Mouse (Mus musculus) liver, adult (tissue): Measurements from ENCODE around the gene Atp6v0b.

Source experiments
- GATA4 ChIP-seq: IDR thresholded peaks from 2 replicates; pipeline ENCODE4 v1.6.1; 2014; ENCODE audit warnings: mild to moderate bottlenecking, low read length; ENCODE audit not compliant: insufficient replicate concordance

The Atp6v0b gene

GRCm38 (mm10) chr4:117835531-117836111 is 51.5 kb downstream of the Atp6v0b start:
- no peak for TF ChIP-seq GATA4

GRCm38 (mm10) chr4:117834845-117835530 is 52.1 kb downstream of the Atp6v0b start:
- no peak for TF ChIP-seq GATA4

- no peak for TF ChIP-seq GATA4
Observed at GRCm38 (mm10) chr4:117834457-117834844, 52.7 kb downstream of the Atp6v0b start, which contains the start of gene Slc6a9. Gene Slc6a9 (plus strand): TSS chr4:117834506.
